Mouse (Mus musculus): ENCODE results near the gene Birc6.

Birc6 gene

DNA sequence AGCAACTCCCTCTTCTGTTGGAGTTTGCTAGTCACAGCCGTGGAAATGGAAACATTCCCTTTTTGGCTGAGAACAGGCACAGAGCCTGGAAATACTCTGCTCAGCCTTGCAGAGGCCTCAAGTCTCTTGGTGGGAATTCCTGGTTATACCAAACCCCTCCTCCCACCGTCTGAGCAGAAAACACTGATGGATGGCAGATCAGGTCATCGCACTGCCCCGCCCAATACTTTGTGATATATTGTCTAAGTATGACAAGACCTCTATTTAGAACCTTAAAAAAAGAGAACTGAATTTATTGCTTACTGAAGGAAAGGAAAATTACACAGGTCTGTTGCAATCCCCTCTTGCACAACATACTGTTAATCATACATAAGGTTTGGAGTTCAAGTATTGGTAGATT, 182.6 kb downstream of the Birc6 start:
- DNase-seq (ENCODE audit: low spot score) = peak; percentile 11

DNA sequence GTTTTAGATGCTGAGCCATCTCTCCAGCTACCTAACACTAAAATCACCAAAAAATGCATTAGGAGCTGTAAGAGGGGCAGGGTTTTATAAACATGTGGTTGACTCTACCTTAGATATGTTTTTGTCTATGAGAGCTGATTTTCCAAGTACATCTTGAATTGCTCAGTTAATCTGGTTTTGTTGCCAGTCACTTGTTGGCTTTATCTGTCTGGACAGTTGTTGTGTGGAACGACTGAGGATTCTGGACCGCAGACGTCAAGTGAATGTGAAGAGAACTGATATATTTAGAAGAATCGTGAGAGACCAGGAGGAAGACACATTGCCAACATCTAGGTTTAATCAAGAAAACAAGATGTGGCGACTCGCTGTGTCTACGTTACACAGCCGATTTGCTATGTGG, 183.5 kb downstream of the Birc6 start:
- DNase-seq (ENCODE audit: low spot score) = no peak

- no peak for DNase-seq (ENCODE audit: low spot score)
Measured at GRCm38 (mm10) chr17:74715128-74715527, 187.0 kb downstream of the Birc6 start.

GRCm38 (mm10) chr17:74715724-74716123, 187.6 kb downstream of the Birc6 start:
- no peak for DNase-seq (ENCODE audit: low spot score)

DNA sequence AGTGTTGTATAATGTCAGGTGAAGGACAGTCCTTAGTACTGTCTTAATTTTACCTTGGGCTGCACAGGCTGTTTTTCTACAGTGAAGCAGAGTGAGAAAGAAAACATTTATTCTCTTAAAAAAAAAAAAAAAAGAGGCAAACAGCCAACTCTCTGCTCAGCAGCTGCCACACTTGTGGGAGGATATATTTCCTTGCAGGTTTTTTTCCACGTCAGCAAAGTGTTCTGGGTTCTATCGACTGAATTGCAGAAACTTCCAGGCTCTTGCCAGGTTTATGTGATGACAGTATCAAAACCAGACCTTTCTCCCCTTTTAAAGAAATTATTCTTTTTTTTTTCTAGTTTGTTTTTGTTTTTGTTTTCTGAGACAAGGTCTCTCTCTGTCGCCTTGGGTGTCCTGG, 188.5 kb downstream of the Birc6 start:
- DNase-seq (ENCODE audit: low spot score) = no peak

DNA sequence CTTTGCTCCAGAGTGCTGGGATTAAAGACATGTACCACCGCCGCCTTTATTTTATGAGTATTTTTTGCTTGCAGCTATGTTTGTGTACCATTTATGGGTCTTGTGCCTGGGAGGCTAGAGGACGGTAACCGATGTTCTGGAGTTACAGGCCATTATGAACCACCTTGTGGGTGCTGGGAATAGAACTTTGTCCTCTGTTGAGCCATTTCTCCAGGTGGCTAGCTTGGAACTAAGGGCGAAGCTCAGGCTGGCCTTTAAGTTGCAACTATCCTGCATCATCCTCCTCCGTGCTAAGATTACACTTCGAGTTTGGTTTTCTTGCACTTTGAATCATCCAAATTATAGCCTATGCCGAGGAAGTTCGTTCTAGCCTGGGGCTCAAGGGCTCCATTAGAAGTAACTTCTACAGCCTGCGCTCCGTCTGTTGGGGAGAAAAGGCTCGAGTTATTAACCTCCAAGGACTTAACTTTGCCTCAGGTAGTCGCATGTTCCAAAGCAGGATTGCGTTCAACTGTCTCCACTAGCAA, 189.1 kb downstream of the Birc6 start:
- DNase-seq (ENCODE audit: low spot score) = no peak

DNA sequence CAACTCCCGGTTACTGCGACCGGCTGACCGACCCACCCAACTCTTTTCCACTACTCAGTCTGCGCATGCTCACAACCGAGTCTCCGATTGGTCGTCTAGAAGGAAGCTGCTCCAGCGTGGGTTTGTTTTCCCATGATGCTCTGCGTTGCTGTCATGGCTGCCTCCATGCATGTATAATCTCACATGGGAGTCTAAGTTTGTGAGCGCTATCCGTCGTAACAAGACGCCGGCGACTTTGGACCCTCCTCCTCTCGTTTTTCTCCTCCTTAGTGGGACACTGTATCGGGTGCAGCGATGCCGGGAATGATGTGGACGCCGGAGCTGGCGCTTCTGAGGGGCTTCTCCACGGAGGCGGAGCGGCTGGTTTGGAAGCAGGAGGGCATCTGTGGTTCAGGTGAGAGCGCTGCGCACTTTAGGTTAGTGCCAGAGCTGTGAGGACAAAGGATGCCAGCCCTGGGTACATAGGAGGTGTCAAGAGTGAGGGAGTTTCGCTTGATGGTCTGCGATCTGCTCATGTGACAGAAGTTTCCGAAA, 189.6 kb downstream of the Birc6 start, which contains the start of gene Ttc27:
TSS of gene Ttc27 (plus strand) at position 115 of the 534 bp plus-strand sequence.
- DNase-seq (ENCODE audit: low spot score) = peak; percentile 94

- DNase-seq (ENCODE audit: low spot score) = no peak
Measured at GRCm38 (mm10) chr17:74732872-74733271, 204.8 kb downstream of the Birc6 start.

GRCm38 (mm10) chr17:74735392-74735791, 207.3 kb downstream of the Birc6 start:
- DNase-seq (ENCODE audit: low spot score) = no peak

- DNase-seq (ENCODE audit: low spot score) = no peak
Measured at GRCm38 (mm10) chr17:74749659-74750058, 221.6 kb downstream of the Birc6 start.

GRCm38 (mm10) chr17:74751026-74751425, 222.9 kb downstream of the Birc6 start:
- DNase-seq (ENCODE audit: low spot score) = no peak

All from yolk sac, embryonic 10.5 days (tissue).